Mouse (Mus musculus): ENCODE measurements at regions not wholly inside any gene's neighbourhood (a gene's known extent, or its start where the extent isn't known, plus 50 kb on each side); places are given as distances from the start of the nearest gene placed in this dataset.

GRCm38 (mm10) chr12:16021202-16021821, 204.6 kb upstream of the Trib2 start:
- TF ChIP-seq ZC3H11A (IDR thresholded peaks at IDR 0.05; ENCODE audit: borderline replicate concordance, low read depth, low read length) (no peak), CHD2 (IDR thresholded peaks at IDR 0.05; ENCODE audit: low read depth, low read length) (no peak), HCFC1 (IDR thresholded peaks at IDR 0.05; ENCODE audit: borderline replicate concordance, insufficient read depth, low read length) (no peak)

Measured in ES-E14 (cell line).